Mouse (Mus musculus) E14TG2a.4 (cell line): ENCODE data around the gene Selenos.

ENCODE experiments used
- H3K27me3 ChIP-seq: 2 replicates; pipeline ENCODE4 v1.6.1; 2014; ENCODE audit warnings: low read length, control low read depth; ENCODE audit not compliant: insufficient read depth
- H3K36me3 ChIP-seq: 2 replicates; pipeline ENCODE4 v1.6.1; 2014; ENCODE audit warnings: low read length, control low read depth; ENCODE audit not compliant: insufficient read depth
- H3K4me1 ChIP-seq: replicated peaks from 2 replicates; pipeline ENCODE4 v1.6.1; 2014; ENCODE audit warnings: low read depth, low read length, control low read depth
- H3K4me3 ChIP-seq: replicated peaks from 2 replicates; pipeline ENCODE4 v1.5.1; 2014; ENCODE audit warnings: mild to moderate bottlenecking, low read length
- H3K9me3 ChIP-seq: 2 replicates; pipeline ENCODE4 v1.6.1; 2014; ENCODE audit warnings: low read length, control low read depth
- CTCF ChIP-seq: conservative IDR thresholded peaks from 2 replicates; pipeline ENCODE4 v1.5.1; 2014; ENCODE audit warnings: low read length
- NANOG ChIP-seq: IDR thresholded peaks from 2 replicates; pipeline ENCODE4 v1.6.1; 2014; ENCODE audit warnings: borderline replicate concordance, low read length, mixed read lengths
- POU5F1 ChIP-seq: IDR thresholded peaks from 2 replicates; pipeline ENCODE4 v1.6.1; 2014; ENCODE audit warnings: low read length, borderline replicate concordance

The Selenos gene

GRCm38 (mm10) chr7:66131776-66132421 lies 52.5 kb downstream of the Selenos start:
- Histone ChIP-seq H3K27me3 (no peaks in the 10 kb centered on the region), H3K4me3 (no peak overlapping the region), H3K4me1 (peaks cover 16% of the 10 kb centered on the region; the same call in 1 of the 2 replicates), H3K36me3 (peaks cover 24% of the 10 kb centered on the region), H3K9me3 (peaks cover 4% of the 10 kb centered on the region; the same call in 1 of the 2 replicates)
- TF ChIP-seq NANOG (no peak), CTCF (no peak), POU5F1 (no peak)

DNA sequence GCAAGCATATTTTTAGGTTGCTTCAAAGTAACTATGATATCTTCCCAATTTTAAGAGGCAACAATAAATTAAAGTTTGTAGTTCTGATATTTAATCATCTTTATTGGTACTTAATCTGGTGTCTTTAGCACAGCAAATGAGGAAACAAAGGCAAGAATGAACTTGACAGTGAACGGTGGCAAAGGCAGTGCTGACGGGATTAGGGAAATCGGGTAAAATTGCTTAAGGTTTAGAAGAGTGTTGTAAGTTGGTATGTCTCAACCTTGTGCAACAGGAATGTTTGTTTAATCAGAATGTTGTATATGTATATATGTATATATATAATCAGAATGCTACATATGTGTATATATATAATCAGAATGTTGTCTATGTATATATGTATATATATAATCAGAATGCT lies 54.7 kb downstream of the Selenos start:
- Histone ChIP-seq H3K27me3 (no peaks in the 10 kb centered on the region), H3K4me1 (peaks cover 10% of the 10 kb centered on the region; the same call in 1 of the 2 replicates), H3K9me3 (peaks cover 4% of the 10 kb centered on the region; the same call in 1 of the 2 replicates), H3K36me3 (peaks cover 20% of the 10 kb centered on the region), H3K4me3 (no peak overlapping the region)
- TF ChIP-seq NANOG: no peak
- TF ChIP-seq POU5F1: no peak
- no peak for TF ChIP-seq CTCF

- H3K4me3 ChIP-seq: no peak overlapping the region
- H3K36me3 ChIP-seq: peaks cover 20% of the 10 kb centered on the region
- H3K4me1 ChIP-seq: peaks cover 10% of the 10 kb centered on the region; the same call in 1 of the 2 replicates
- no peaks in the 10 kb centered on the region for H3K27me3 ChIP-seq
- no peak for TF ChIP-seq POU5F1
- TF ChIP-seq CTCF: no peak
- no peak; the same call in 1 of the 2 replicates for TF ChIP-seq NANOG
- peaks cover 4% of the 10 kb centered on the region; the same call in 1 of the 2 replicates for H3K9me3 ChIP-seq
Observed at GRCm38 (mm10) chr7:66135644-66136043, 56.2 kb downstream of the Selenos start.

DNA sequence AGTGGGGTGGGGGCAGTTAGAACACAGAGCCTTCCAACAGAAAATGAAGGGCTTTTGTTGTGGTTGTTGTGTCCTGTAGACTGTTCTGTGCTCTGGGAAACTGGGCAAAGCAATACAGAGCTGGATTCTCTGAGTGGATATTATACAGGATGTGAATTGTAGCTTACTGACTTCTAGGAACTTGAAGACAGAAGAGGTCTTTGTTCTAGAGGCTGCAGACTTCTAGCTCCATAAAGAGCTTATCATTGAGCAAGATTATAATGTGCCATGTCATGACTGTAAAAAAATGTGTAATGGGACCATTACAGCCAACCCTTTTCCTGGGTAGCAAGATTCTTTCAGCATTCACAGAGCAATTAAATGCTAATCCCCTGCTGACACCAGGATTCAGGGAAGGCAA lies 56.7 kb downstream of the Selenos start:
- TF ChIP-seq POU5F1: no peak
- Histone ChIP-seq H3K4me1 (peaks cover 10% of the 10 kb centered on the region; the same call in 1 of the 2 replicates), H3K27me3 (no peaks in the 10 kb centered on the region), H3K9me3 (peaks cover 4% of the 10 kb centered on the region; the same call in 1 of the 2 replicates), H3K36me3 (peaks cover 17% of the 10 kb centered on the region), H3K4me3 (no peak overlapping the region)

DNA sequence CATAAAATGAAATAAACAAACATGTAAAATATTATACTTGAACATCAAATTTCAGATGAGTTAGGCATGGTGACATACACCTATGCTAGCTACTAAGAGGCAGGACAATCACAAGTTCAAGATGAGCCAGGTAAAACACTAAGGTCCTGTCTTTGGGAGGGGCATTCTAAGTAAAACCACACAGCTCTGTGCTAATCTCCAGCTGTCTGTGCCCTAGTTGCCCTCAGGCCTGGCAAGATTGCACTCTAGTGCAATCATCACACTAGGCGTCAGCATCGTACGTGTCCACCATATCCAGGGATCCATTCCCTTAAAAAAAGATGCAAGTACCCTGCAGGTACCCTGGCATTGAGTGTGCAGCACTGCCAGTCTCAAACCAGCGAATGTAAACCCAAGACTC lies 57.9 kb downstream of the Selenos start:
- H3K4me1 ChIP-seq: peaks cover 10% of the 10 kb centered on the region; the same call in 1 of the 2 replicates
- H3K36me3 ChIP-seq: peaks cover 11% of the 10 kb centered on the region
- no peaks in the 10 kb centered on the region for H3K27me3 ChIP-seq
- H3K9me3 ChIP-seq: no peaks in the 10 kb centered on the region
- TF ChIP-seq POU5F1 (no peak), NANOG (no peak), CTCF (no peak)
- no peak overlapping the region for H3K4me3 ChIP-seq

DNA sequence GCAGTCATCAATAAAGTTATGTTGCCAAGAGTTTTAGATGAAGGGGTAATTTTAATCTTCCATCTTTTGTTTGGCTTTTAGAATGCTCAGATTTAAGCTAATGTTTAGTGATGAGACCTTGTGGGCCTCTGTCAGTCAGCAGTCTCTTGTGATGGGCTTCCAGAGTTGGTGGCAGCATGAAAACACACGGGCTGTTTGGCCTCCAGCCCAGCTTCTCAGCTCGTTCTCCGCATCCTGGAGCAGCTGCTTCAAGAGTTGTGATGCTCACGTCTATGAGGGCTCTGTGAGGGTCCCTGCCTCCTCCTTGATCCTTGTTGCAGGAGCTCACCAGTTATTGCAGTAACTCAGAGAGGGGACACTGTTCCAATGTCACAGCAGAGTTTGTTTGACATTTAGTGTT lies 58.9 kb downstream of the Selenos start:
- Histone ChIP-seq H3K4me3 (no peak overlapping the region), H3K4me1 (peaks cover 10% of the 10 kb centered on the region; the same call in 1 of the 2 replicates), H3K27me3 (no peaks in the 10 kb centered on the region), H3K9me3 (no peaks in the 10 kb centered on the region), H3K36me3 (peaks cover 11% of the 10 kb centered on the region)
- no peak for TF ChIP-seq POU5F1
- no peak for TF ChIP-seq CTCF
- TF ChIP-seq NANOG: no peak

GRCm38 (mm10) chr7:66138878-66139277 lies 59.4 kb downstream of the Selenos start:
- Histone ChIP-seq H3K9me3 (no peaks in the 10 kb centered on the region), H3K36me3 (peaks cover 11% of the 10 kb centered on the region), H3K27me3 (no peaks in the 10 kb centered on the region), H3K4me3 (no peak overlapping the region), H3K4me1 (peaks cover 10% of the 10 kb centered on the region; the same call in 1 of the 2 replicates)
- TF ChIP-seq CTCF: no peak
- TF ChIP-seq POU5F1: no peak
- TF ChIP-seq NANOG: no peak
